Mouse (Mus musculus) G1E (cell line): ENCODE measurements around the gene Trabd. TPM values are rescaled to one million over a fixed set of nuclear protein-coding genes. Genes with fewer than 3 reads are reported as not detected.

ENCODE experiments used
- ATAC-seq: 2 replicates; pipeline ENCODE4 v1.8.0; 2016; ENCODE audit warnings: mild to moderate bottlenecking; ENCODE audit not compliant: insufficient number of reproducible peaks, poor library complexity, low FRiP score, severe bottlenecking; ENCODE audit errors: extremely low read depth
- DNase-seq: peaks from one replicate; pipeline ENCODE4 v3.0.0; 2012; ENCODE audit warnings: low spot score
- H3K27me3 ChIP-seq: 2 replicates; pipeline ENCODE4 v1.6.1; 2012; ENCODE audit warnings: mild to moderate bottlenecking, low read length, inconsistent platforms; ENCODE audit not compliant: insufficient read depth
- H3K36me3 ChIP-seq: replicated peaks from 2 replicates; pipeline ENCODE3; 2012; ENCODE audit warnings: mild to moderate bottlenecking, inconsistent platforms
- H3K4me1 ChIP-seq: 2 replicates; pipeline ENCODE4 v1.6.1; 2012; ENCODE audit warnings: low read depth, low read length, inconsistent platforms, mixed read lengths; ENCODE audit not compliant: insufficient read depth
- H3K4me3 ChIP-seq: 2 replicates; pipeline ENCODE4 v1.5.1; 2012; ENCODE audit warnings: low read depth, mild to moderate bottlenecking, inconsistent platforms, low read length, moderate library complexity, mixed read lengths
- H3K9me3 ChIP-seq: replicated peaks from 2 replicates; pipeline ENCODE4 v1.6.1; 2012; ENCODE audit warnings: inconsistent platforms
- CTCF ChIP-seq: IDR thresholded peaks from 2 replicates; pipeline ENCODE4 v1.5.1; 2012; ENCODE audit warnings: low read depth, low read length, inconsistent platforms, mixed read lengths
- GATA1 ChIP-seq: IDR thresholded peaks from 2 replicates; pipeline ENCODE4 v1.6.1; 2012; ENCODE audit warnings: borderline replicate concordance, low read length, inconsistent platforms, mixed read lengths
- GATA2 ChIP-seq: IDR thresholded peaks from 2 replicates; pipeline ENCODE4 v1.6.1; 2012; ENCODE audit warnings: low read depth, low read length, inconsistent platforms, borderline replicate concordance
- POLR2AphosphoS5 ChIP-seq: IDR thresholded peaks from 2 replicates; pipeline ENCODE4 v1.6.1; 2012; ENCODE audit warnings: low read depth, low read length, inconsistent platforms; ENCODE audit not compliant: insufficient replicate concordance
- TAL1 ChIP-seq: conservative IDR thresholded peaks from 2 replicates; pipeline ENCODE4 v1.6.1; 2012; ENCODE audit warnings: low read depth, low read length, inconsistent platforms, mixed read lengths
- polyA plus RNA-seq: library from polyadenylated mRNA; stranded (reverse); fragments of >175 nt; gene quantifications from 2 replicates; pipeline ENCODE4 v1.2.3, GENCODE M21; 2012
- total RNA-seq, 2 experiments: library from RNA; stranded (forward) in 1 of 2; stranded (reverse) in 1 of 2; fragments of 200-1000 nt in 1 of 2; fragments of >200 nt in 1 of 2; fragmentation: Nextera tagmentation in 1 of 2; gene quantifications; 2 replicates each; pipeline ENCODE4 v1.2.3; 2014 to 2017

Gene Trabd
- total and polyA plus RNA-seq, 3 experiments, result 22.1 to 60.3 (median 27.6) TPM

- H3K9me3 ChIP-seq, result no peaks in the 10 kb centered on the region
- ATAC-seq (peak; percentile 52), DNase-seq (peak; percentile 95)
- peaks cover 23% of the 10 kb centered on the region for H3K27me3 ChIP-seq
- peaks cover 61% of the 10 kb centered on the region for H3K4me1 ChIP-seq
- H3K4me3 ChIP-seq, result peak overlapping the region; percentile 82
- TF ChIP-seq CTCF (no peak), TAL1 (no peak), POLR2AphosphoS5 (no peak), GATA1 (no peak), GATA2 (no peak)
- H3K36me3 ChIP-seq, result peaks cover 23% of the 10 kb centered on the region
Observed at GRCm38 (mm10) chr15:89075478-89076147, 689 bp downstream of the Trabd start.

DNA sequence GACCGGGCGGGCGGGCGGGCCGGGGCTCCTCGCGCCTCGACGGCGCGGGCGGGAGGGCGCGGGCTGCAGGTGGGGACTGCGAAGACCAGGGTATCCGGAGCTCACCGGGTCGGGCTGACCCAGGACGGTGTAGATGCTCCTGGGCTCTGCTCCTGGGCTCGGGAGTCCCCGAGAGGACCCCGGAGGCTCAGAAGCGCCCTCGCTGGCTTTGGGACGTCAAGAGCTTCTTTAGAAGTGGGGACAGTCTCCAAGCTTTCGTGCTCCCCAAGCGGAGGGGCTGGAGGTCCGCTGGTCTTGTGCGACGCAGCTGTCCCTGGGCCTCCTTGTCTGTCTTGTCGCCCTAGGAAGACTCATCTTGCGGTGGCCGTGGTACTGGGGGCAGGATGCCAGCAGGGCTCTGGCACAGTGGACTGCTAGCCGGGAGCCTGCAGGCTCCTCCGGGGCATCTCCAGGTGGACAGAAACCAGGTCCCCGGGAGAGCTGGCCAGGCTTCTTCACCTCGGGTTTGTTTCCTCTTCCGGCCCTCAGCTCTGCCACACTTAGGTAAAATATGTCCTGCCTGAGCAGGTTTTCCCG, 1.3 kb downstream of the Trabd start:
- Histone ChIP-seq H3K4me1 (peaks cover 63% of the 10 kb centered on the region), H3K27me3 (peaks cover 21% of the 10 kb centered on the region), H3K36me3 (peaks cover 29% of the 10 kb centered on the region), H3K9me3 (no peaks in the 10 kb centered on the region), H3K4me3 (peak overlapping the region; percentile 82)
- ATAC-seq (no peak), DNase-seq (peak; percentile 38)
- TF ChIP-seq CTCF, result no peak
- TF ChIP-seq GATA1, result no peak
- no peak for TF ChIP-seq TAL1
- TF ChIP-seq POLR2AphosphoS5, result no peak
- TF ChIP-seq GATA2, result no peak

- H3K4me3 ChIP-seq, result peak overlapping the region; percentile 65
- TF ChIP-seq POLR2AphosphoS5 (no peak), GATA2 (no peak), CTCF (no peak), TAL1 (no peak), GATA1 (no peak)
- peaks cover 50% of the 10 kb centered on the region for H3K36me3 ChIP-seq
- no peaks in the 10 kb centered on the region for H3K9me3 ChIP-seq
- DNase-seq (peak; percentile 89), ATAC-seq (peak; percentile 76)
- peaks cover 65% of the 10 kb centered on the region for H3K4me1 ChIP-seq
- peaks cover 6% of the 10 kb centered on the region; the same call in 1 of the 2 replicates for H3K27me3 ChIP-seq
Observed at GRCm38 (mm10) chr15:89078208-89078836, 3.4 kb downstream of the Trabd start.

GRCm38 (mm10) chr15:89083906-89084305, 9.0 kb downstream of the Trabd start:
- Histone ChIP-seq H3K4me3 (no peak overlapping the region), H3K9me3 (no peaks in the 10 kb centered on the region), H3K4me1 (peaks cover 28% of the 10 kb centered on the region), H3K27me3 (no peaks in the 10 kb centered on the region), H3K36me3 (peaks cover 91% of the 10 kb centered on the region)
- DNase-seq (no peak), ATAC-seq (no peak)
- TF ChIP-seq GATA2 (no peak), TAL1 (no peak), GATA1 (no peak), POLR2AphosphoS5 (no peak), CTCF (no peak)

DNA sequence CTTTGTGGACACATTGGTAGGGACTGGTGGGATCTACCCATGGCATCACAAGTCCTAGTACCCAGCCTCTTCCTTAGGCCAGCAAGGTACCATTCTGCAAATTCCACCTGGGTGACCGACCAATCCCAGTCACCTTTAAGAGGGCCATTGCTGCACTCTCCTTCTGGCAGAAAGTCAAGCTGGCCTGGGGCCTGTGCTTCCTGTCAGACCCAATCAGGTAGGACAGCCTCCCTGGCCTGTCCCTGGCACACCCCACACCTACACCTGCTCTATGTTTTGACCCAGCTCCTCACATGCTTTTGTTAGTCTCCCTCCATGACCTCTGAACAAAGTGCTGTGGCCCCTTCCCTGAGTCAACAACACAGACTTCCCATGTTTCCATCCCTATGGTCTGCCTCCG, 9.9 kb downstream of the Trabd start:
- peaks cover 83% of the 10 kb centered on the region for H3K36me3 ChIP-seq
- H3K4me3 ChIP-seq, result no peak overlapping the region
- H3K4me1 ChIP-seq, result peaks cover 27% of the 10 kb centered on the region
- no peak for TF ChIP-seq GATA1
- no peak for TF ChIP-seq POLR2AphosphoS5
- TF ChIP-seq TAL1, result no peak
- no peak for TF ChIP-seq GATA2
- TF ChIP-seq CTCF, result no peak
- no peaks in the 10 kb centered on the region for H3K27me3 ChIP-seq
- no peak for DNase-seq
- no peak for ATAC-seq
- H3K9me3 ChIP-seq, result no peaks in the 10 kb centered on the region
